Mouse (Mus musculus): ENCODE measurements at regions not wholly inside any gene's neighbourhood (a gene's known extent, or its start where the extent isn't known, plus 50 kb on each side); places are given as distances from the start of the nearest gene placed in this dataset.

GRCm38 (mm10) chr13:53755046-53755615 is 282.3 kb upstream of the Msx2 start:
- H3K4me1 ChIP-seq (ENCODE audit: control insufficient read depth in 1 of 2, insufficient read depth in 2 of 2, low read length in 2 of 2), result no peaks in the 10 kb centered on the region
- H3K79me2 ChIP-seq (ENCODE audit: control insufficient read depth, insufficient read depth, low read length, poor library complexity), result no peaks in the 10 kb centered on the region
- no peak for DNase-seq (ENCODE audit: low read depth, low spot score)
- no peak for TF ChIP-seq MEF2A (IDR thresholded peaks at IDR 0.05; ENCODE audit: extremely low read depth, insufficient replicate concordance, low read depth, low read length, poor library complexity, severe bottlenecking)
- TF ChIP-seq ELF1 (IDR thresholded peaks at IDR 0.05; ENCODE audit: low read depth, low read length), result no peak
- TF ChIP-seq TBP (IDR thresholded peaks at IDR 0.05; ENCODE audit: low read depth, low read length), result no peak
- no peak for TF ChIP-seq USF2 (IDR thresholded peaks at IDR 0.05; ENCODE audit: borderline replicate concordance in 1 of 2, insufficient read depth in 1 of 2, low read depth in 1 of 2, low read length in 2 of 2)
- TF ChIP-seq E2F4 (IDR thresholded peaks at IDR 0.05; ENCODE audit: borderline replicate concordance, low read depth, low read length), result no peak
- TF ChIP-seq ZKSCAN1 (IDR thresholded peaks at IDR 0.05; ENCODE audit: low read depth, low read length), result no peak
- TF ChIP-seq POLR2AphosphoS5 (IDR thresholded peaks at IDR 0.05; ENCODE audit: borderline replicate concordance, low read depth, low read length), result no peak
- H3K9me3 ChIP-seq (replicated peaks; ENCODE audit: insufficient read depth, low read length), result no peaks in the 10 kb centered on the region
- H3K27ac ChIP-seq (ENCODE audit: control insufficient read depth, low read depth, low read length), result no peak overlapping the region
- no peaks in the 10 kb centered on the region for H3K27me3 ChIP-seq (ENCODE audit: control insufficient read depth in 1 of 2, insufficient read depth in 2 of 2, low read length in 2 of 2)
- H3K9ac ChIP-seq (ENCODE audit: control insufficient read depth, low read depth, low read length, poor library complexity, severe bottlenecking), result no peak overlapping the region
- no peak overlapping the region for H3K4me3 ChIP-seq (ENCODE audit: control insufficient read depth in 1 of 2, insufficient read depth in 1 of 2, low read depth in 2 of 2, low read length in 2 of 2)
- no peaks in the 10 kb centered on the region for H3K36me3 ChIP-seq (ENCODE audit: control insufficient read depth in 1 of 2, insufficient read depth in 2 of 2, low read length in 2 of 2)

- H3K4me3 ChIP-seq (ENCODE audit: control insufficient read depth in 1 of 2, insufficient read depth in 1 of 2, low read depth in 2 of 2, low read length in 2 of 2), result no peak overlapping the region
- no peak overlapping the region for H3K9ac ChIP-seq (ENCODE audit: control insufficient read depth, low read depth, low read length, poor library complexity, severe bottlenecking)
- DNase-seq (ENCODE audit: low read depth, low spot score), result no peak
- no peaks in the 10 kb centered on the region for H3K36me3 ChIP-seq (ENCODE audit: control insufficient read depth in 1 of 2, insufficient read depth in 2 of 2, low read length in 2 of 2)
- H3K4me1 ChIP-seq (ENCODE audit: control insufficient read depth in 1 of 2, insufficient read depth in 2 of 2, low read length in 2 of 2), result no peaks in the 10 kb centered on the region
- no peaks in the 10 kb centered on the region for H3K9me3 ChIP-seq (replicated peaks; ENCODE audit: insufficient read depth, low read length)
- H3K27ac ChIP-seq (ENCODE audit: control insufficient read depth, low read depth, low read length), result no peak overlapping the region
- H3K79me2 ChIP-seq (ENCODE audit: control insufficient read depth, insufficient read depth, low read length, poor library complexity), result no peaks in the 10 kb centered on the region
- TF ChIP-seq ETS1 (IDR thresholded peaks at IDR 0.05; ENCODE audit: low read depth, low read length) (no peak), ZKSCAN1 (IDR thresholded peaks at IDR 0.05; ENCODE audit: low read depth, low read length) (no peak), MAZ (IDR thresholded peaks at IDR 0.05; ENCODE audit: low read depth, low read length) (no peak), MYB (IDR thresholded peaks at IDR 0.05; ENCODE audit: low read depth, low read length) (no peak), MAX (IDR thresholded peaks at IDR 0.05; ENCODE audit: low read length) (no peak), NELFE (IDR thresholded peaks at IDR 0.05; ENCODE audit: low read depth, low read length) (no peak), USF2 (IDR thresholded peaks at IDR 0.05; ENCODE audit: borderline replicate concordance in 1 of 2, insufficient read depth in 1 of 2, low read depth in 1 of 2, low read length in 2 of 2) (no peak), BHLHE40 (IDR thresholded peaks at IDR 0.05; ENCODE audit: borderline replicate concordance, low read depth, low read length) (no peak), GABPA (IDR thresholded peaks at IDR 0.05; ENCODE audit: low read depth, low read length) (no peak)
- no peaks in the 10 kb centered on the region for H3K27me3 ChIP-seq (ENCODE audit: control insufficient read depth in 1 of 2, insufficient read depth in 2 of 2, low read length in 2 of 2)
These were observed 280.2 kb upstream of the Msx2 start for GRCm38 (mm10) chr13:53753049-53753448.
